Mouse (Mus musculus) CH12.LX (cell line): ENCODE measurements around the gene Abca2. TPM values are rescaled to one million over a fixed set of nuclear protein-coding genes. Genes with fewer than 3 reads are reported as not detected.

ENCODE experiments used
- DNase-seq: peaks from one replicate; pipeline ENCODE4 v3.0.0-alpha.2; 2013; ENCODE audit errors: extremely low read depth
- H3K27ac ChIP-seq: 2 replicates; pipeline ENCODE4 v1.5.1; 2012; ENCODE audit warnings: low read depth, mild to moderate bottlenecking, control low read depth, moderate library complexity; ENCODE audit not compliant: insufficient read depth
- H3K27me3 ChIP-seq: replicated peaks from 2 replicates; pipeline ENCODE3; 2012; ENCODE audit warnings: inconsistent platforms
- H3K36me3 ChIP-seq, 2 experiments: replicated peaks in 1 of 2; 2 replicates each; pipeline versions ENCODE3 to v1.6.1; 2012; ENCODE audit warnings: inconsistent platforms in 1 of 2, low read length in 1 of 2, mild to moderate bottlenecking in 1 of 2, mixed read lengths in 1 of 2, moderate library complexity in 1 of 2; ENCODE audit not compliant: control insufficient read depth in 1 of 2, insufficient read depth in 1 of 2
- H3K4me1 ChIP-seq, 2 experiments: 2 replicates each; pipeline ENCODE4 v1.6.1; 2012; ENCODE audit warnings: inconsistent platforms in 1 of 2, moderate library complexity in 1 of 2; ENCODE audit not compliant: insufficient read depth in 2 of 2, control insufficient read depth in 1 of 2
- H3K4me2 ChIP-seq: 2 replicates; pipeline ENCODE4 v1.6.1; 2012; ENCODE audit warnings: low read depth, mild to moderate bottlenecking, control low read depth; ENCODE audit not compliant: poor library complexity, insufficient read depth, severe bottlenecking
- H3K4me3 ChIP-seq, 3 experiments: fragments of 150-350 bp in 1 of 3; sonication (generic) in 1 of 3; replicated peaks in 1 of 3; 2 replicates each; pipeline versions ENCODE3 to v1.5.1; 2011 to 2012; ENCODE audit warnings: low read depth in 2 of 3, low read length in 2 of 3, mild to moderate bottlenecking in 2 of 3, moderate library complexity in 2 of 3, control low read depth in 1 of 3, improper control_type of control experiment in 1 of 3, inconsistent platforms in 1 of 3, mixed read lengths in 1 of 3; ENCODE audit not compliant: poor library complexity in 1 of 3
- H3K79me2 ChIP-seq: replicated peaks from 2 replicates; pipeline ENCODE4 v1.6.1; 2012; ENCODE audit warnings: mild to moderate bottlenecking, moderate library complexity; ENCODE audit not compliant: control insufficient read depth, poor library complexity, insufficient read depth, severe bottlenecking; ENCODE audit errors: extremely low read depth
- H3K9ac ChIP-seq: 2 replicates; pipeline ENCODE4 v1.6.1; 2012; ENCODE audit warnings: low read depth, mild to moderate bottlenecking, control low read depth, moderate library complexity; ENCODE audit not compliant: insufficient read depth
- H3K9me3 ChIP-seq: replicated peaks from 2 replicates; pipeline ENCODE3; 2012; ENCODE audit warnings: low read length, inconsistent platforms, mixed read lengths
- BHLHE40 ChIP-seq: IDR thresholded peaks from 2 replicates; pipeline ENCODE4 v1.6.1; 2011; ENCODE audit warnings: mild to moderate bottlenecking, low read depth, low read length, improper control_type of control experiment
- CHD1 ChIP-seq: IDR thresholded peaks from 2 replicates; pipeline ENCODE4 v1.6.1; 2012; ENCODE audit warnings: low read depth, low read length, improper control_type of control experiment, inconsistent platforms
- CTCF ChIP-seq, 2 experiments: IDR thresholded peaks in 1 of 2; conservative IDR thresholded peaks in 1 of 2; 2 replicates each; pipeline ENCODE4 v1.5.1; 2011 to 2012; ENCODE audit warnings: low read depth in 2 of 2, low read length in 2 of 2, improper control_type of control experiment in 1 of 2, inconsistent platforms in 1 of 2, mild to moderate bottlenecking in 1 of 2, moderate library complexity in 1 of 2
- ELF1 ChIP-seq: IDR thresholded peaks from 2 replicates; pipeline ENCODE4 v1.6.1; 2014; ENCODE audit warnings: low read depth, mild to moderate bottlenecking, inconsistent platforms, low read length, improper control_type of control experiment
- EP300 ChIP-seq: IDR thresholded peaks from 2 replicates; pipeline ENCODE4 v1.6.1; 2011; ENCODE audit warnings: low read length, improper control_type of control experiment
- ETS1 ChIP-seq: conservative IDR thresholded peaks from 2 replicates; pipeline ENCODE4 v1.6.1; 2012; ENCODE audit warnings: low read depth, mild to moderate bottlenecking, inconsistent platforms, low read length, improper control_type of control experiment, moderate library complexity
- JUN ChIP-seq: IDR thresholded peaks from 2 replicates; pipeline ENCODE4 v1.6.1; 2011; ENCODE audit warnings: low read depth, mild to moderate bottlenecking, low read length, improper control_type of control experiment, moderate library complexity; ENCODE audit not compliant: insufficient read depth
- JUND ChIP-seq: conservative IDR thresholded peaks from 2 replicates; pipeline ENCODE4 v1.6.1; 2011; ENCODE audit warnings: low read depth, low read length, improper control_type of control experiment
- MAX ChIP-seq: IDR thresholded peaks from 2 replicates; pipeline ENCODE4 v1.6.1; 2011; ENCODE audit warnings: low read length, improper control_type of control experiment
- MAZ ChIP-seq: IDR thresholded peaks from 2 replicates; pipeline ENCODE4 v1.6.1; 2012; ENCODE audit warnings: low read depth, mild to moderate bottlenecking, inconsistent platforms, low read length, improper control_type of control experiment, moderate library complexity
- MEF2A ChIP-seq: IDR thresholded peaks from 2 replicates; pipeline ENCODE4 v1.6.1; 2014; ENCODE audit warnings: low read depth, mild to moderate bottlenecking, inconsistent platforms, low read length, improper control_type of control experiment, borderline replicate concordance
- MXI1 ChIP-seq: IDR thresholded peaks from 2 replicates; pipeline ENCODE4 v1.6.1; 2011; ENCODE audit warnings: mild to moderate bottlenecking, low read depth, low read length, improper control_type of control experiment
- MYC ChIP-seq: IDR thresholded peaks from 2 replicates; pipeline ENCODE4 v1.6.1; 2011; ENCODE audit warnings: low read depth, mild to moderate bottlenecking, improper control_type of control experiment, low read length
- NELFE ChIP-seq: IDR thresholded peaks from 2 replicates; pipeline ENCODE4 v1.6.1; 2011; ENCODE audit warnings: low read depth, low read length, improper control_type of control experiment
- PAX5 ChIP-seq: IDR thresholded peaks from 2 replicates; pipeline ENCODE4 v1.6.1; 2012; ENCODE audit warnings: low read length, inconsistent platforms, mixed read lengths
- POLR2A ChIP-seq: IDR thresholded peaks from 2 replicates; pipeline ENCODE4 v1.6.1; 2011; ENCODE audit warnings: low read depth, mild to moderate bottlenecking, improper control_type of control experiment, low read length
- POLR2AphosphoS2 ChIP-seq: IDR thresholded peaks from 2 replicates; pipeline ENCODE4 v1.6.1; 2011; ENCODE audit warnings: low read depth, low read length, improper control_type of control experiment
- RAD21 ChIP-seq: IDR thresholded peaks from 2 replicates; pipeline ENCODE4 v1.6.1; 2011; ENCODE audit warnings: low read depth, mild to moderate bottlenecking, low read length, improper control_type of control experiment, moderate library complexity
- RCOR1 ChIP-seq: conservative IDR thresholded peaks from 2 replicates; pipeline ENCODE4 v1.6.1; 2012; ENCODE audit warnings: low read depth, mild to moderate bottlenecking, inconsistent platforms, low read length, improper control_type of control experiment
- SMC3 ChIP-seq: IDR thresholded peaks from 2 replicates; pipeline ENCODE4 v1.6.1; 2011; ENCODE audit warnings: low read depth, low read length, improper control_type of control experiment
- TBP ChIP-seq: conservative IDR thresholded peaks from 2 replicates; pipeline ENCODE4 v1.6.1; 2011; ENCODE audit warnings: low read depth, low read length, improper control_type of control experiment
- TCF12 ChIP-seq: IDR thresholded peaks from 2 replicates; pipeline ENCODE4 v1.6.1; 2014; ENCODE audit warnings: low read depth, mild to moderate bottlenecking, inconsistent platforms, low read length, improper control_type of control experiment
- UBTF ChIP-seq: IDR thresholded peaks from 2 replicates; pipeline ENCODE4 v1.6.1; 2012; ENCODE audit warnings: low read depth, mild to moderate bottlenecking, inconsistent platforms, low read length, improper control_type of control experiment, moderate library complexity
- USF1 ChIP-seq: IDR thresholded peaks from 2 replicates; pipeline ENCODE4 v1.6.1; 2014; ENCODE audit warnings: low read depth, mild to moderate bottlenecking, inconsistent platforms, low read length, improper control_type of control experiment
- USF2 ChIP-seq: conservative IDR thresholded peaks from 2 replicates; pipeline ENCODE4 v1.6.1; 2011; ENCODE audit warnings: low read depth, low read length, improper control_type of control experiment
- ZC3H11A ChIP-seq: IDR thresholded peaks from 2 replicates; pipeline ENCODE4 v1.6.1; 2012; ENCODE audit warnings: low read depth, mild to moderate bottlenecking, inconsistent platforms, low read length, improper control_type of control experiment
- ZKSCAN1 ChIP-seq: IDR thresholded peaks from 2 replicates; pipeline ENCODE4 v1.6.1; 2012; ENCODE audit warnings: low read depth, inconsistent platforms, low read length, improper control_type of control experiment, borderline replicate concordance
- dilution Hi-C: fragments of 300-500 bp; cut with MboI; formaldehyde crosslinking; loops from 2 replicates; pipeline ENCODE4 v1.14.3; 2020; ENCODE audit warnings: low sequenced_read_pairs; ENCODE audit not compliant: extremely low pct_unique_long_range_greater_than_20kb, extremely low pct_ligation_motif_present
- in situ Hi-C: fragments of 300-500 bp; cut with MboI; formaldehyde crosslinking; loops from 3 replicates; pipeline ENCODE4 v1.14.3; 2019; ENCODE audit warnings: low sequenced_read_pairs, low pct_ligation_motif_present, low pct_unique_long_range_greater_than_20kb, mixed read lengths
- polyA plus RNA-seq: library from polyadenylated mRNA; unstranded; fragments of >175 nt; gene quantifications from 2 replicates; pipeline ENCODE4 v1.2.1, GENCODE M21; 2012; ENCODE audit warnings: low read depth; ENCODE audit not compliant: insufficient read length
- total RNA-seq, 2 experiments: library from RNA; depleted of rRNA; stranded (reverse); fragments of 300-350 nt in 1 of 2; fragments of >200 nt in 1 of 2; gene quantifications; 2 replicates each; pipeline ENCODE4 v1.2.3; 2012 to 2014

Gene Abca2
- total and polyA plus RNA-seq, 3 experiments, result 5.0 to 23.4 (median 13.0) TPM

- TF ChIP-seq MYC, result no peak
- TF ChIP-seq ZC3H11A, result peak; percentile 48; the same call in 1 of the 2 replicates
- no peak for TF ChIP-seq UBTF
- TF ChIP-seq POLR2AphosphoS2, result no peak
- TF ChIP-seq NELFE, result no peak
- no peak for TF ChIP-seq RCOR1
- TF ChIP-seq BHLHE40, result no peak
- TF ChIP-seq CTCF (conservative IDR thresholded peaks at IDR 0.05 in 1 of 2, IDR thresholded peaks at IDR 0.05 in 1 of 2; ENCODE audit: low read depth in 2 of 2, low read length in 2 of 2), result peak; percentile 42 to 91; a peak in 3 of 4 replicates
- 0 out of 2 replicates have a peak, but pooled peaks have one; percentile 24 for TF ChIP-seq MAZ
- TF ChIP-seq CHD1, result no peak
- no peak for TF ChIP-seq JUND
- TF ChIP-seq SMC3, result peak; percentile 90
- TF ChIP-seq RAD21, result peak; percentile 95
- TF ChIP-seq MEF2A, result no peak
- TF ChIP-seq ZKSCAN1, result no peak
- no peak for TF ChIP-seq MXI1
- TF ChIP-seq TCF12, result no peak
- TF ChIP-seq ETS1, result no peak
- TF ChIP-seq TBP, result no peak
- TF ChIP-seq ELF1, result no peak
- no peak for TF ChIP-seq PAX5
- dilution Hi-C loops (no loop called here), in situ Hi-C loops (no loop called here)
- Histone ChIP-seq H3K4me3 (no peak overlapping the region), H3K36me3 (no peaks in the 10 kb centered on the region), H3K4me1 (no peaks in the 10 kb centered on the region), H3K9ac (no peak overlapping the region), H3K27ac (no peak overlapping the region), H3K27me3 (peaks cover 29% of the 10 kb centered on the region), H3K9me3 (peaks cover 14% of the 10 kb centered on the region), H3K79me2 (no peaks in the 10 kb centered on the region), H3K4me2 (no peak overlapping the region)
- peak; percentile 69 for DNase-seq
These were observed 54.5 kb downstream of the Abca2 start for GRCm38 (mm10) chr2:25482969-25483368.

- Histone ChIP-seq H3K4me3 (no peak overlapping the region), H3K27me3 (peaks cover 32% of the 10 kb centered on the region), H3K9ac (no peak overlapping the region), H3K27ac (no peak overlapping the region), H3K4me2 (no peak overlapping the region), H3K4me1 (no peaks in the 10 kb centered on the region), H3K36me3 (no peaks in the 10 kb centered on the region), H3K79me2 (no peaks in the 10 kb centered on the region), H3K9me3 (peaks cover 14% of the 10 kb centered on the region)
- dilution Hi-C loops, result no loop called here
- TF ChIP-seq MAX (no peak), TBP (no peak), EP300 (no peak), JUN (no peak), UBTF (no peak), USF1 (no peak), MYC (no peak), BHLHE40 (no peak), POLR2A (no peak), ZKSCAN1 (no peak), USF2 (no peak), ZC3H11A (no peak), CHD1 (no peak), SMC3 (no peak), MEF2A (no peak), ETS1 (no peak)
- no peak for DNase-seq
- in situ Hi-C loops, result no loop called here
These were observed 56.6 kb downstream of the Abca2 start for GRCm38 (mm10) chr2:25484901-25485647.
